Mouse (Mus musculus) v-Abl transformed pro-B cells (cell line): ENCODE measurements around the gene Macrod2.

Experiments used
- in situ Hi-C, 2 experiments: fragments of 400-800 bp; cut with MboI; formaldehyde crosslinking; loops; one replicate each; pipeline ENCODE4 v1.15.1; 2025; ENCODE audit not compliant: unreplicated experiment in 2 of 2

The Macrod2 gene

GRCm38 (mm10) chr2:140783041-140783440 lies 387.9 kb downstream of the Macrod2 start:
- in situ Hi-C loops, result no loop called here

- in situ Hi-C loops, result no loop called here
Observed at GRCm38 (mm10) chr2:140784626-140785025, 389.5 kb downstream of the Macrod2 start.

GRCm38 (mm10) chr2:140790363-140790762 lies 395.3 kb downstream of the Macrod2 start:
- in situ Hi-C loops, result no loop called here

GRCm38 (mm10) chr2:140793886-140794608 lies 398.9 kb downstream of the Macrod2 start:
- in situ Hi-C loops, result no loop called here

DNA sequence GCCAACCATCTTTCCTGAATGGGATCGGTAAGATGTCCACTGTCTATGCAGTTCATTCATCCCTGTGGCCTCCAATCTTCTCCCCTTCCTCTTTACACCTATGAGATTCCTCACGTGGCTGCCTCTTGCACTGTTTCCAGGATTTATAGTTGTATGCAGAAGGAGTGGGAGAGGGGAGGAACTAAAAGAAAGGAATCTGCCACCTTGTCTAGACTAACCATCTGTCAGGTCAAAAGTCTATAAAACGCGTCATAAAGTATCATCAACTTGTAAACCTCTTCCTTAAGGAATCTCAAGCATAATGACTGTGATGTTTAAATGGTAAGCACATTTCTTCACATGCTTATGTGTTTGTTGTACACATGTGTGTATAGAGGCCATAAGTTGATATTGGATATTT lies 416.6 kb downstream of the Macrod2 start:
- in situ Hi-C loops, result no loop called here

DNA sequence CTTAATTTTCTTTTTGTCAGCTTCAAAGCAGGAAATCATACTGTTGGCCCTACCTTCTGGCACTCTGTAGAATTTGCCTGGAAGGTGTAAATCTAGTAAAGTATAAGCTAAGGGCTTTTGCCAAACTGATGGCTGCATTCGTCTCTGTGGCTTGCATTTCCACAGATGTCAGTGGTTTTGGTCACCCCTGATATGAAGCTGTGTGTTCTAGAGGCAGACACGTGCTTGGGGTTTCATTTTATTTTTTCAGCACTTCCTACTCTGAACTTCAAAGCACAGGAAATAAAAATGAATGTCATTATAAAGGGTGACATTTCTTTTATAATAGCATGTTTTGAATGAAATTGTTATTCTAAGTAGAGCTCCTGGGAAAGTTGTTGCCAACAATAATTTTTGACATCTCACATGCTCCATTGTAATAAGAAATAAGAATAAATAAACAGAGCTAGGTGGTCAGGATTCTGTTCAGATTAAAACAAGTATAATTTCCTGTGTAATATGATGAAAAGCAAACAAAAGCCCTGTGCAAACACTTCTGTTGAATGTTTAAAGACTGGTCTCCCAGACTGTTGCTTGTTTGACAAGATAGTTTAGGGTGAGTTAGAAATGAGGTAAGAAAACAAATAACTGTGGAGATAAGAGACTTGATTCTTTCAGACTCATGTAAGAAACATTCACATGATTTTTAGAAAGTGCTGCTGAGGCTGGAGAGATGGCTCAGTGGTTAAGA lies 424.4 kb downstream of the Macrod2 start:
- in situ Hi-C loops, result no loop called here

GRCm38 (mm10) chr2:140822378-140822777 lies 427.3 kb downstream of the Macrod2 start:
- in situ Hi-C loops, result no loop called here

DNA sequence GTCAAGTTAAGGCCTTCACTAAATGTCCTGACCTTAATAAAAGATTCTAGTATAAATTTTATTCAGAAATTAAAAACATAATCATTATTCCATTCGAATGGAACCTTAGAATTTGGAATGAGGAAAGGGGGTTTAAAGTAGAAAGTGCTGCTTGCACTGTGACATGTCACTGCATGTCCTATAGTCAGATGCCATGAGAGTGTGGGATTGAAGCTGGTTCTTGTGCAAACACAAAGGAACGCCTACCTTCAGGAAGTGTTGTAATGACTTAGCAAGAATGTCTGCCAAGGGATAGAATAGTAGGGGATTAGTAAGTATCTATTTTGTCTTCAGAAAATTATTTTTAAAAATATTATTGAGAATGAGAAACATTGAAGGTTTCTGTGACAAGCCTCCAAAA lies 431.1 kb downstream of the Macrod2 start:
- in situ Hi-C loops, result no loop called here

- in situ Hi-C loops, result no loop called here
Observed at GRCm38 (mm10) chr2:140828859-140829258, 433.8 kb downstream of the Macrod2 start.

- in situ Hi-C loops, result no loop called here
Observed at GRCm38 (mm10) chr2:140830086-140830485, 435.0 kb downstream of the Macrod2 start.

DNA sequence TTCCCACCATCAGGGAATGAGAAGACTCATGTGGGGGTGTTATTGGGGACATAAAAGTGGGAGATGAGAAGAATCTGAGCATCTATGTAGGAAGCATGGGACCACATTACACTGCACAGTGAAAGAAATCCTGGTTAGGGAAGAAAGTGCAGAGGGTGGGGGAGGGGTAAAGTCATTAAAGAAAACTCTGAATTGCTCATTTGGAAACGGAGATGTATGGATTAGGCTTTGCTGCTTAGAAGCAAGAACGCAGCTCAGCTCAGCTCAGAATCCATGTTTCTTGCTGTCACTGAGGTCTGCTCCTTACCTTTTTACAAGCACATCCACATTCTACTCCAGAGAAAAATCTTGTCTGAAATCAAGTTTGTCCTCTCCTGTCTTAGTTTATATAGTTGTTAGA lies 444.3 kb downstream of the Macrod2 start:
- in situ Hi-C loops, result no loop called here

DNA sequence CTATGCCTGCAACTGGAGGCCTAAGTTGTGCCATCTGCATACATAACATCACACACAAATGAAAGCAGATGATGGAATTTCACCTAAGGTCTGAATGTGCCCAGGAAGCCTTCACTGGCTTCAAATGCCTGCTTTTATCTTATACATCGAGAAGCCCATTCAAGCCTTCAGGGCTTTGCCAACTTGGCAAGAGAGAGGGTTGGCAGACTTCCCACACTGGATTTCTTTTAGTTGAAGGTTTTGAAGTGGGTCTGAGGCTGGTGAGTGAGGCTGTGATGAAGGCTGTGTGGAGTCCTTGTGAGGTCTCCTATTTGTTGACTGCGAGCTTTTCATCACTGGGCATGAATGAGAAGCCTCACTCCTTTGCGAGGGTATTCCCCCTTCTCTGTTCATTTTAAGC lies 444.8 kb downstream of the Macrod2 start:
- in situ Hi-C loops, result no loop called here

GRCm38 (mm10) chr2:140844030-140844429 lies 448.9 kb downstream of the Macrod2 start:
- in situ Hi-C loops, result no loop called here

DNA sequence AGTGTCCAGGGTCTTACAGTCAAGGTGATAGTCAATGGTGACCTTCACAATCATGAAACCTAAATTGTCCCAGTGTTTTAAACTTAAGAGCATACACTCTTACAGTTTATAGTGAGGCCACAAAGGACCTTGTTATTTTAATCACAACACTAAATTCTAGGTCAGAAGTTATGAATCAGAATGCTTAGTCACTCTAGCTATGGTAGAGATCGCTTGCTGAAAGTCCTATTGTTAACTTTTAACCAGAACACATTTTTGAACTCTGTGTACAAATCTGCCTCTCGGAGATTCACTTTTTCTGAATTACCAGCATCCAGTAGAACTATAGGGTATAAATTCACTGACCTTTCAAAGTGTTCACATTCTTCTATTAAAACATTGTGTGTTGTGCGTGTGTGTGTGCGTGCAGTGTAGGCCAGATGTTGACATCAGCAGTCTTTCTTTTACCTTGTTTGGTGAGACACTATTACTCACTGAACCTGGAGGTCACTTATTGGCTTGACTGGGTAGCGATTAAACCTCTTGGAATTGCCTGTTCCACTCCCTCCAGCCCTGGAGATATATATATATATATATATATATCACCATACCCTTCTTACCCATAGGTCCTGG lies 452.8 kb downstream of the Macrod2 start:
- in situ Hi-C loops, result no loop called here

- in situ Hi-C loops, result no loop called here
Observed at GRCm38 (mm10) chr2:140853538-140853937, 458.4 kb downstream of the Macrod2 start.

DNA sequence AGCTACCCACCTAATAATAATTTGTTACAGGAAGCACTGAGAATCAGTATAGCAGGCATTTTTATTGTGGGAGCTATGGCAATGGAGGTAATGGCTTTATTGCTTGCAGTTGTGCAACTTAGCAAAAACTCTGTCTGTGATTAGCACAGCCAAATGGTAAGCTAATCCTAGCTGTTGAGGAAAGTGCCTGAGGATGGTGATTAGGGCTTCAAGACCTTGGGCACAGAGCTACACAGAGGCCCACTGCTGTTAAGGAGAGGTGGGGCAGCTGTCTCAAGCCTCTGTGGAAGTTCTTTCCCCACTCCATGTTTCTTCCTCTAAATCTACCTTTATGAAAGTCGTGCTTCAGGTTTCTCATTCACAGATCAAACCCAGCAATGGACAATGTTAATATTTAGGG lies 466.2 kb downstream of the Macrod2 start:
- in situ Hi-C loops, result no loop called here

GRCm38 (mm10) chr2:140862736-140863135 lies 467.6 kb downstream of the Macrod2 start:
- in situ Hi-C loops, result no loop called here

DNA sequence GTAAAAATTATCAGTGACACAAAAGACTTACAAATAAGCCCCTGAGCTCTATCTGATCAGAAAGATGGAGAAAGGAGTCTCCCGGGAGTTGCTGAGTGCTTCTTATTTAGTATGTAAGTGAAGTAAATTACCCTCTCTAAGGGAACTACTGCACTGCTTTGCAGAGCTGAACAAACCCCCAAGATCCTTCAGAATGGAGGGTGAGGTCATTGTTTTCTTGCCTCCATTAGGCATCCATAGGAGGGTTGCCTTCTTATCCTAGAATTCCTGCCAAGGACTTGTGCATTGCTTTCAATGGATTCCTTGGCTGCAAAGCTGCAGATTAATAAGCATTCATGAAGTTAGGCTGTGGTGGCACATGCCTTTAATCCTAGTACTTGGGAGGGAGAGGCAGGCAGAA lies 470.5 kb downstream of the Macrod2 start:
- in situ Hi-C loops, result no loop called here

- in situ Hi-C loops, result no loop called here
Observed at GRCm38 (mm10) chr2:140867116-140867515, 472.0 kb downstream of the Macrod2 start.

GRCm38 (mm10) chr2:140885176-140885575 lies 490.1 kb downstream of the Macrod2 start:
- in situ Hi-C loops, result no loop called here

- in situ Hi-C loops, result no loop called here
Observed at GRCm38 (mm10) chr2:140890683-140891082, 495.6 kb downstream of the Macrod2 start.
